Mouse (Mus musculus) spleen, postnatal 10 days (tissue): ENCODE measurements around the gene Neurod2.

Experiments
- DNase-seq, 2 experiments: peaks; one replicate each; pipeline ENCODE4 v3.0.0; 2021 to 2022; ENCODE audit warnings: low spot score in 2 of 2

Neurod2 gene

DNA sequence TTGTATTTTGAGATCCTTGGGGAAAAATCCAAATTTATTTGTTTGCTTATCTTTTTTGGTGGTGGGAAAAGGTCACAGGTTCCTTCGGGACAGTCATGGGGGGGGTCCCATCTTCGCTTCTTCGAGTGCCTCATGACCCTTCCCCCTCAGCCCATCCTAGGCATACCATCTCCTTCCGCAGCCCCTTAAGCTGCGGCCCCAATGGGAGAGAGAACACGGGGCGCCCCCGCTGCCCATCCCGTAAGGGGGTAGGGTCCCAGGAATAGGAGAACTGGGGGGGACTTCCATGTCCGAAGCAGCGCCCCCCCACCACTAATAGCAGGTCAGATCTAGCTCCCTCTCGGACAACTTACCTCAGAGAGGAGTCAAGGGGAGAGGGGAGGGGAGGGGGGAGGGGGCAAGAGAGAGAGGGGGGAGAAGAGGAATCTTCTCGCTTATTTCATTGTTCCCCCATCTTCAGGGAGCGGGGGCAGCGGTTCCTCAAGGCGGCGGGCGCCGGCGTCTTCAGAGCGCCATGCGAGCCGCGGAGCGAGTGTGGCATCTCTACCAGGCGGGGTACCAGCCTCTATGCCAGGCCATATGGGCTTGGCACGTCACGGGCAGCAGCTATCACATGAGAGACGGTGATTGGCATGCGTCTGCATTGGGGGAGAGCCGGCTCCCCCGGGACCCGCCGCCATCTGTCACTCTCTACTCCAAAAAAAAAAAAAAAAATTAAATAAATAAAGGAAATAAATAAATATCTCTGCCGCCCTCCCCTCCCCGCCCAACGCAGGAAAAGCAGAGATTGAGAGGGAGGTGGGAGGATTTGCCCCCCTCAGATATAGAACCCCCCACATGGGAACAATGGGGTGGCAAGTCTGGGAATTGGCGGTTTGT is at the start of gene Neurod2:
Gene Neurod2 (minus strand): TSS at position 568 of the 879 bp plus-strand sequence.
- DNase-seq, result no peak

DNA sequence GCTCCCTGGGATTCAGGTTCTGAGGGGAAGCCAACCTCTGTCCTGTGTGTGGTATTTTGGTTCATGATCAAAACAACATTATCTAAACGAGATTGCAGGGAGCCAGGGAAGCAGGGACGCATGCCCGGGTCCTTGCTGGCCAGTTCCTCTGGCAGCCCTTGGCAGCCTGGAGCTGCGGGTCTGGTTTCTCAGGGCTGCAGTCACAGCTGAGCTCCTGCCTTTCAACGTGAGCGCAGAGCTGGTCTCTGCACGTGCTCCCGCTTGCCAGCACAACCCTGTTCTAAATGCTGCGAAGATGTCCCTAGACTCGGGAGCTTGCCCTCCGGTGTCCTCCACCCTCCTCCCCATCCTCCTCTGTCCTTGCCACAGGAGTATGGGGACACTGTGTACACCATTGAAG is 48.3 kb upstream of the Neurod2 start:
- DNase-seq, result no peak

DNA sequence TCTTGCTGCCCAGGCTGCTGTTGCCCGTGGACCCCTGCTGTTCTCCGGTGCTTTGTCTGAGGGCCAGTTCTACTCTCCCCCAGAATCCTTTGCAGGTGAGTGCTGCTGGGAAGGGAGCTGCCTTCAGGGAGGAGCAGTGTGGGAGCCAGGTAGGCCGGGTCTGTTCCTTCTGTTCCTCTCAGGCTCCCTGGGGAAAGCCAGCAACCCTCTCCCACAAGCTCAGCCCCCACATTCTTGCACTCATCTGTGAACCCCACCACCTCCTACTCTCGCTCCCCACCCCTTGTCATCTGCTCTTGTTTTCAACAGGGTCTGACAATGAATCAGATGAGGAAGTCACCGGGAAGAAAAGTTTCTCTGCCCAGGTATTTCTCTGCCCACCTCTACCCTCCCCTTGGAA is 47.3 kb upstream of the Neurod2 start:
- no peak for DNase-seq

DNA sequence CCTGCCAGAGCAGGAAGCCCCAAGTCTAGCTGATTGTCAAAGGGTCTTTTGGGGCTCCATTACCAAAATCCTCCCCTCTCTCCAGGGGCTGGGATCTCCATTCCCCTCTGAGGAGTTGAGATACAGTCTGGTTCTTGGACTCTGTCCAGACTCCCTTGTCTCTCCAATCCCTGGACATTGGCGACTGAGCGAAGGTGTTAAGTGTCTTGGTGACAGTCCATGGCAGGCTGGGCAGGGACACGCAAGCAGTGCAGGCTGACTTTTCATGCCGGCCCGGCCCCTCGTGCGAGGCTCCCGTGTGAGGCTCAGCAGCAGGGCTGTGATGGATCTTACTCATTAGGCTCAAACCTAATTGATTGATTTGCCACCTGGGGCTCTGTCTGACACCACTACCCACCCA is 44.8 kb upstream of the Neurod2 start:
- no peak for DNase-seq

DNA sequence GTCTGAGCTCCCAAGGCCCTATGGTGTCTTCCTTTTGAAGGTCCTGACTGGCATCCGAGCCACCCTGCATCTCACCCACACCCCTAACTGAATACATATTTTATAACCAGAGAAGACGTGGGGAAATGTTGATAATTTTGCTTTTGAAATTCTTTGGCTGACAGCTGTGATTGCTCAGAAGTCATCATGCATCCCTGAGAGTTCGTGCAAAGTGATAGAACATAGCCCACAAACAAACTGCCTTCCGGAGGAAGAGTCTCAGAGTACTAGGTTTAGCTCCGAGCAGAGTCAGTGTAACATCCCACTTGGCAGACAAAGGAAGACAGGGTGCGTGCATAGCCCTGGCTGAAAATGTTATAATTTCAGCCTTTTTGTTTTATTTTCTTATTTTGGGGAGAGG is 43.8 kb upstream of the Neurod2 start:
- DNase-seq, result no peak

DNA sequence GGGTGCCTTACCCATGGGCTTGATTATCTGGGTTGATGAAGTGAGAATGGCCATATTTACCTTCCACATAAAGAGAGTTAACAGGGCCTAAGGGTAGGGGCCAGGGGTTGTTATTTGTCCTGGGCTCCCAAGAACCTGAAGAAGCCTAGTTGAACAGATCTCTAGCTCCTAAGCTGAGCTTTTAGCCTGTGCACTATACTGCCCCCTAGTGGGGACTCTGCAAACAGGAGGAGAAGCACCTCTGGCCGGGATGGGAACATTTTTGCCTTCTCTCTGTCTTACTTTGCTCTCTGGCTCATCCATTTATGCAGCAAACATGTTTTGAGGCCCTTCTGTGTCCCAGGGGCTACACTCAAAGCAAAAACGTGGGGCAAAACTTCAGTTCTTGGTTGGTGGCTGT is 43.0 kb upstream of the Neurod2 start:
- peak in 1 of 2 experiments; percentile 78 for DNase-seq

DNA sequence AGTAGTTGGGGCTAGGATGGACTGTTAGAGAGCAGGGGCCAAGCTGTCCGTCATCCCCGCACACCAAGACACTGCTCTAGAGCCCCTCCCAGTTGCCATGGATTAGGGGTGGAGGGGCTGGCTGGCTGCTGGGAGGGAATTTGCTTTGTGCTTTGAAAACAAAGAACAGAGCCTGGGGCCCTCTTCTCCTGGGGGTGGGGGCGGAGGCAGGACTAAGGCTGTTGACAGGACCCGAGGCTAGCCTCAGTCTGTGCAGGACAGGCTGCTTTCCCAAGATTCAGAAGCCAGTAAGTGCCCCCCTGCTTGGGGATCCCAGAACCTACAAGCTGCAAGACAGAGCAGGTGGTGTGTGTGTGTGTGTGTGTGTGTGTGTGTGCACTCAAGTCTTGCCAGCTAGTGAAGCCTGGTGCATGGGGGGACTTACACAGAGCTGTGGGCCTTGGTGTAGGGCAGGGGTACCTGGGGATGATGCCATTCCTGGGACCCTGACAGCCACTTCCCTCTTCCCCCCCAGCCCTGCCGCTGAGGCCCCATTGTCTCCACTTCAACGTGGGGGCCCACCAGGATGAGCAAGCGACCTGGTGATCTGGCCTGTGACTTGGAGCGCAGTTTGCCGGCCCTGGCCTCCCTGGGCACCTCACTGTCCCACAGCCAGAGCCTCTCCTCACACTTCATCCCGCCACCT is 42.2 kb upstream of the Neurod2 start:
- DNase-seq, result no peak

DNA sequence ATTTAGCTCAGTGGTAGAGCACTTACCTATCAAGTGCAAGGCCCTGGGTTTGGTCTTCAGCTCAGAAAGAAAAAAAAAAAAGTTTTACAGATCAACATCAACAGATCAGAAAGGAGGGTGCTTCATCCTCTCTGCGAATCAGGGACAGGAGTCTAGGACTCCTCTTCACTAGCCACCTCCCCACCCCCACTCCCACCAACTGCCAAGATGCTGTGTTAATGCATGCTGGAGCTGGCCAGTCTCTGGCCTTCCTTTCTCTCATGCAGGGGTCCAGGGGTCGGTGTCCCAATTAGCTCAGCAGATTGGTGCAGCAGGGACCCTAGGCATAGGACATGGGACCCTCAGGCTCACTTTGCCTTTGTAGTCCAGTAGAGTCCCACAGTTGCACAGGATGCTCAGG is 41.1 kb upstream of the Neurod2 start:
- no peak for DNase-seq

DNA sequence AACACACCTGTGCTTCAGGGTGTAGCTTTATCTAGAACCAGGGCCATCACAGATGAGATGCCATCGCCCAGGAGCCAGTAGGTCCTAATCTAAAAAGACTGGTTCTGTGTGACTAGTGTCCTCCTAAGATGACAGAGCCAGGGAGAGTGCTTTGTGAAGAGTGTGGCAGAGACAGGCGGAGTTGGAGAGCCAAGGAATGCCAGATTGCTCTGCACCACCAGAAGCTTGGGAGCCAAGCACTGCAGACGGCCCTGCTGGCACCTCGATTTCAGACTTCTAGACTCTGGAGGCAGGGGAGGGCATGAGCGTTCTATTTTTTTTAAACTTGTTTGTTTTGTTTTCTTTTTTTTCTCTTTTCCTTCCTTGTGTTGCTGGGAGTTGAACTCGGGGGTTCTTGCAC is 39.9 kb upstream of the Neurod2 start:
- DNase-seq, result no peak

DNA sequence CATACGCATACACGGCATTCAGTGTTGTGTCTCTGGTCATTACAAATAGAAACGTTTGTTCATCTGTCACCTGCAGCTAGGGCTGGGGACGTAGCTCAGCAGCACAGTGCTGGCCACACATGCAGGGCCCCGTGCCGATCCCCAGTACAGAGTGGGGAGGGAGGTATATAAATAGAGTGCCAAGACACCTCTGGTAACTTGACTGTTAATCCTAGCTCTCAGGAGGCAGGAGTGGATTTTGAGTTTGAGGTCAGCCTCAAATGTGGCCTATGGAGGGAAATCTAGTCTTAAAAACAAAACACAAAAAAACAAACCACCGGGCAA is 38.4 kb upstream of the Neurod2 start:
- DNase-seq, result no peak

DNA sequence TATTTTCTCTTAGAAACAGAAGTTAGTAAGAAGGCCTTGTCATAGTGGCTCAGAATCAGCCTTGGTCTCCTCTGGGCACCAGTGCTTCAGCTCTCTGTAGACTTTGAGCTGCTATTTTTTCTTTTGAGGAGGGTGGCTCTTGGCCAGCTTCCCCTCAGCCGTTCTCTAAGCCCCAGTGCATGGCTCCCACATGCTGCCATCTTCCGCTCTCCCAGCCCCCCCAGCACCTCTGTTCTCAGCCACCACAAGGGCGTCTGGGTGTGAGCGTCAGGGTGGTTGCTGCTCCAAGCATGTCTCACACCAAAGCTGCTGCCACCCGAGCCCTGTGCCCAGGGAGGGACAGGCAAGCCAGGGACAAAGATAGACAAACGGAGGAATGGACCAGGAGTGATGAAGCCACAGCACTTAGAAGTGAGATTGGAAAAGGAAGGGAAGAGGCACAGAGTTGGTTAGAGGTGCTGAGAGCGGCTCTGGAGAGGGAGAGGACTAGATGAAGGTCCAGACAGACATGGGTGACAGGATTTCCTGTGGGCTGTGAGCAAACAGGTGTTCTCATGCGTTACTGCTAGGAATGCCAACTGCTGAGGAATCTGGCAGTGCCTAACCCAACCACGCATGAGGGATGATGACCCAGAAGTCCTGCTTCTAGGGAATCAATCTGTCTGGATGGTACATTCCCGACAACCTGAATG is 37.9 kb upstream of the Neurod2 start:
- DNase-seq, result no peak

DNA sequence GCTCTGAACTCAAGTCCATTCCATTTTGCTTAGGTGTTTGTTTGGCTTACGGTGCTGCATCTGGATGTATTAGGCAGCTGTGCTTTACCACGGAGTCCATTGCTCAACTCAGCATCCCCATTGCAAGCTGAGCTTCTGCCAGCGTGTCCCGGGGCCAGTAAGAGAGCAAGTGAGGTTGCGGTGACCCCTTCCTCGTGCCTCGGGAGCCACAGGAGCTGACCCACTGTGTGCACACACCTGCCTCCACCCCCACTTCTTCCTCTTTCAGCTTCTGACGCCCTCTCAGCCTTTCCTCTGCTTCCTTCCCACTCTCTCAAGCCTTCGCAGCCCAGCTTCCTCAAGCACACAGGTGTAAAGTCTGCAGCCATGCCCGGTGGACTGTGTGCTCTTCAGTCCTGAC is 36.8 kb upstream of the Neurod2 start:
- DNase-seq, result no peak

DNA sequence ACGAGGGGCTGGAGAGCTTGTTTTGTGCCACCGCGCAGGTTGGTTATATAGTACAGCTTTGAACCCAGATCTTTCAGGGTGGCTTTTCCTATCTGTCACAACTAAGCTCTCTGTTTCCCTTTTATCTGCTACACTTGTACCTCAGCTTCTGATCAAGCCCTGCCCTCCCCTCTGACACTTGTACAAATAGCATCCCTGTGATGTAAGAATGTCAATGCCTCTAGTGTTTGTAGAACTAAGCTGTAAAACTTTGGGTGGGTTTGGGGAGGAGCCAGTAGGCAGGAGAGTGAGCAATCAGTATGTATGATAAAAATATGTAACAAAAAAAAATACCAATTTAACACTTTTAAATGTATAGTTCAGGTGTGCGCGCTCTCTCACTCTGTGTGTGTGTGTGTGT is 35.0 kb upstream of the Neurod2 start:
- DNase-seq, result no peak

DNA sequence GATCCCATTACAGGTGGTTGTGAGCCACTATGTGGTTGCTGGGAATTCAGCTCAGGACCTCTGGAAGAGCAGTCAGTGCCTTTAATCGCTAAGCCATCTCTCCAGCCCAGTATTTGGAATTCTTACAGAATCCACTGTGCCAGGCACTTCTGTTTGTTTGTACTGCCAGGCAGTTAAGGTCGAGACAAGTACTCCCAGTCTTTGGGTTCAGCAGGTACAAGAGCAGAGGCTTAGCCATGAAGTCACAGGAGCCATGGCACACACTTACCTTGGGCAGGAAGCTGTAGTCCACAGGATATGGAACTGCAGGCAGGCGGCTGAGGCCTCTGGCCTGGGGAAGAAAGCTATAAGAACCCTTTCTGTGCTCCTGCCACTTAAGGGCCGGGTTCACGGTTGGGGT is 34.4 kb upstream of the Neurod2 start:
- DNase-seq, result no peak

DNA sequence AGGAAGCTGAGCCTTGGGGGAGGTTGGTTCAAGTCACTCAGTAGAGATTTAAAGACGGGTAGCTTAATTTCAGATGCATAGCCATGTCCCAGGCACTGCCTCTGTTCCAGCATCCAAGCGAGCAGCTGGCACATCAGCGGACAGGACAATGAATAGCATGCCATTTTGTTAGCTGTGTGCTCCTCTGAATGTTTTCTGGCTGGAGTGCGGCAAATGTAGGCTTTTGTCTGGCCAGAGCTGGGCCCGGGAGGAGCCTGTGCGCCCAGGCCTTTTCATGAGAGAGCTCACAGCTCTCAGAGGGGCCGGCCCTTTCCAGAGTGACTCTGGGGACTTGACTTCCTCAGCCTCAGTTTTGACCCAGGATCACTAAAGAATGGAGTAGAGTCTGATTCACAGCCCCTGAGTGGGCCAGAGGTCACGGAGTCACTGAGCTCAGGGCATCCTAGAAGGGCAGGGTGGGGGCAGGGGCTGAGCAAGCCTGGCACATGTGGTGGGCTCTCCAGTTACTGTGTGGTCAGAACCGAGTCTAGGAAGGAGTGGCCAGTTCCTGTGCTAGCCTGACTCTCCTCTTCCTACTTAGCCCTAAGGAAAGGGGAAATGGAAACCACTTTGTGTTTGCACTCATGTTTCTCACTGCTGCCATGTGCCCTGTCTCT is 31.5 kb upstream of the Neurod2 start:
- DNase-seq, result no peak

DNA sequence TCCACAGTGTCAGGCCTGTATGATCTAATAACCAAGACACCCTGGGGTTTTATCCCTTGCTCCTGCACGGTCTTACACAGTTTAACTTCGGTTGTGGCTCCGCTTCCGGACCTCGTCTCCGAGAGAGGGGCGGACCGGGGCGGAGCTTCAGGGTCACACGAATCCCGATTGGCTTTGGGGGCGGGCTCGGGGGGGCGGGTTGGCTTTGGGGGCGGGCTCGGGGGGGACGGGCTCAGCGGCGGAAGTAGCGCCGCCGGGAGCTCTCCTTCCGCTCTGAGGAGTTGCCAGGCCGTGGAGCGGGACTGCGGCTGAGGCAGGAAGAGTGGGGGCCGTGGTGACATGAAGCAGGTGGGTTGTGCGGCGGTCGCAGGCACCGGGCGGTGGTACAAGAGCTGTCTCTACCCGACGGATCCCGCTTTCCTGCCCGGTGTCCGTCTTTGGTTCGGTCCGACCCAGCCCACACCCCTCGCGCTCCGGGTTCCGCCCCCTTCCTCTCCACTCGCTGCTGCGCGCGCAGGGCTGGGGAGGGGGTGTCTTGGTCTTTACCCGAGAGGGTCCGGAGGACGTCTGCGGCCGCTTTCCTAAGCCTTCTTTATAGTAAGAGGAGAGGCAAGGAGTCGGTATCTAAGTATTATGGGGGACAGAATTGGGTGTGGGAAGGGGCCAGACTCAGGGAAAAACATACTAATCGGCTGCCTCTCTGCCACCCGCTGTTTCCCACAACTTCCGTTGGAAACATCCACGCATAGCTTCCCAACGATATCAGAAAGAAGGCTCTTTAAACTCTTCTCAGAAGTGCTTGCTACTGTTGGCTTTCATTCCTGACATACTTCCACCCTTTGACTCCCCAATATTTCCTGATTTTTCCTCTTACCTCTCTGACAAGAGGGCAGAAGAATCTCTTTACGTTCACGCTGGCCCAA is 29.0 kb upstream of the Neurod2 start, which contains the start of gene Stard3:
Gene Stard3 (plus strand): TSS at position 208 of the 923 bp plus-strand sequence.
- peak; percentile 79 to 95 for DNase-seq

DNA sequence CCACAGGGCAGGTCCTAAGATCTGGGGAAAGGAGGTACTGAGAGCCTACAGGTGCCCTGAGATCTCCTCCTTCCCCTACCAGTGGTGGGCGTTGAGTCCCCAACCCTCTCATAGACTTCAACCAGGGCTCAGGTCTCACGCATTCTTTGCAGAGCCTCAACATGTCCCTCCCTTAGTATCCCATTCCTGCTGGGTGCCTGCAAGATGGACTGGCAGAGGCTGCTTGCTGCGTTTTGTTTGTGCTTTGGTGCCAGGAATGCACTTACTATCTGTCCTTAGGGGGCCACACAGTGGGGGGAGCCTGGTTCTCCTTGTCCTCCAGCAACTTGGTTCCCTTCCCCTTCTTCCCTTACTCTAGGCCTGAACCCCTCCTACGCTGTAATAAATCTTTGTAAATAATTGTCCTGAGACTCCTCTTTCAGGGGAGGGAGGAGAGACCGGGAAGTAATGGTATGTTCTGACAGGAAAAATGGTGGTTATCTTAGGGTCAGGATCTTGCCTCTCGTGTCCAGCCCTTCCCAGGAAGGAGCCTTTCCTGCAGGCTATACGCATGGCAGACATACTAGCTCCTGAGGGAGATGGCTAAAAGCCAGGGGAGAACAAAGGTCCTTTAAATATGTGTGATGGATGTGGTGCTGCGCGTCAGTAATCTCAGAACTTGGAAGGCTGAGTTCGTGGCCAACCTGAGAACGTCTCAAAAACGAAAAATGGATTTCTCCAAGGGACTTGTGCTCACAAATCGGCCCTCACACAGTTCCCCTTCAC is 28.1 kb upstream of the Neurod2 start:
- no peak for DNase-seq

DNA sequence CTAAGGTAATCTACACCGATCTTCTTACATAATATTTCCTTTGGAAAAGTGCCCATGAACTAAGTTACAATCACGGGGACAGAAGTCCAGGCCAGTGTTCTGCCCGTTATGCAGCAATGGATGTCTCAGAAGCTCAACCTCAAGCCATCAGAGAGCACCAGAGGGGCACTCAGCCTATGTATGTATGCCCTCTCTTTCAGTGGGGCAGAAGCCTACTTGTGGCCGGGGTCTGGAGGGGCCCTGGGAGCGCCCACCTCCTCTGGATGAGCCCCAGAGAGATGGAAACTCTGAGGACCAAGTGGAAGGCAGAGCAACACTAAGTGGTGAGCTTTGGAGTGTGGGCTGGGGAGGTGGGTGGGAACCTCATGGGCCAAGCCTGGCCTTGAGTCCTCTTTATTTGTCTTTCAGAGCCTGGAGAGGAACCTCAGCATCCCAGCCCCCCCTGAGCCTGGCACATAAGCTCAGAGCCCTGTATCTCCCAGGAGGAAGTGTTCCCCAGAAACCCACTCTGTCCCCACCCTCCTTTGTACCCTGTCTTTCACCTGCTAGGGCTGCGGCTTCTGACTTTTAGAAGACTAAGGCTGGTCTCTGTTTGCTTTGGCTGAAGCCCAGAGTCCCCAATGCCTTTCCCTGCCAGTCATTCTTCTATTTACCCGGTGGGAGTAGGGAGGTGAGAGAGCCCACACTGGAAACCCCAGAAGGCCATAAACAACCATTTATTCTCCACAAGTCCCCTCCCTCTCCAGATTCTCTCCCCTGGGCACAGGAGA is 27.4 kb upstream of the Neurod2 start:
- no peak for DNase-seq

DNA sequence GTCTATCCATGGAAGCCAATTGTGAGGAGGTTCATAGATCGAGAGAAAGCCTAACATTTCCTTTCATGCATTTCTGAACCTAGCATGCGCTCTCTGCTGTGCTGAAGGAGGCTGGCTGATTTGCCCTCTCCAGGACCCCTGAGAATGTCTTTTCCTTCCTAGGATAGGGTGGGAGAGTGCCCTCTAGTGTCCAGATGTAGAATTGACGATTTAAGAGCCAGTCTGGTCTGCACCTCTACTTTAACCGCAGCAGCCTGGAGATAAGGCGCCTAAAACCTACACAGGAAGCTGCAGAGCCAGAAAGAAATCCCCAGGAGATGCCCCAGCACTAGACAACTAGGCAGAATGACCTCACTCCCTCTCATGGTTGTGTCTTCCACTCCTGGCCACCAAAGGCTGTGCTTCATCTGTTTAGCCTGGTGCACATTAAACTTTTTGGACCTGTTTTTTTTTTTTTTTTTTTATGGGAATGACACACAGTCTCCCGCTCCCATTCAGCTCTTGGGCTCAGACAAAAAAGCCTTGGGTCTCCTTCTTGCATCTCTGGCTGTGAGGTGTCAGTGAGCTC is 26.4 kb upstream of the Neurod2 start:
- peak; percentile 41 to 57 for DNase-seq
